Mouse (Mus musculus): ENCODE data around the gene Gpr55. TPM values are rescaled to one million over a fixed set of nuclear protein-coding genes. Genes with fewer than 3 reads are reported as not detected.
"Not testable (repeated sequence)": the region's sequence is repeated elsewhere in the genome, so short reads cannot be mapped to it uniquely, and the experiment has no call there.

Gene Gpr55
- not detected in 2 replicates for polyA plus RNA-seq (2016; fragmentation: Nextera tagmentation; extraction: Ambion mirVana)

DNA sequence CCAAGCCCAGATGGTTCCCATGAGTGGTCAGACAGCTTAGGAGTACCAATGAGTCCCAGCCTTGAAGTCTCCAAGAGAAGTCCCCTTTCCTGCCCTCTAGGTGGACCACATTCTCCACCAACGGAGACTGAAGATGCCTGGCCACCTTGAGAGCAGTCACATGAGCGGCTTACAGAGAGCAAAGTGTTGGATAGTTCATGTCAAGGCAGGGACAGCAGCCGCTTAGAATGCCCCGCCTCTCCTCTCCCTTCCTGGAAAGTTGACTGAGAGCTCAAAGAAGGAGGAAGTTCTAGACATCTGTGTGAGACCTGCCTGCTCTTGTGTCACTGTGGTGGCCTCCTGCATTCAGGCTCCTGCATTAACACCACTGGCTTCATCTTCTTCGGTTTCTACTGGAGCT is at the start of gene Gpr55:
Gene Gpr55, minus strand, starts transcription at position 135 of the 400 bp plus-strand sequence.
- no peaks in the 10 kb centered on the region for H3K36me3 ChIP-seq
- H3K27me3 ChIP-seq (ENCODE audit: low read depth, poor library complexity, severe bottlenecking) = no peaks in the 10 kb centered on the region
- WGBS = 87% methylated on average over 5 of the region's 5 CpGs
- no peak for DNase-seq (ENCODE audit: low spot score)
- H3K4me1 ChIP-seq = peaks cover 9% of the 10 kb centered on the region
- no peak within 1 kb of the TSS for H3K27ac ChIP-seq (replicated peaks)
- no peaks in the 10 kb centered on the region for H3K9me3 ChIP-seq (replicated peaks)
- H3K4me3 ChIP-seq = no peak within 1 kb of the TSS

DNA sequence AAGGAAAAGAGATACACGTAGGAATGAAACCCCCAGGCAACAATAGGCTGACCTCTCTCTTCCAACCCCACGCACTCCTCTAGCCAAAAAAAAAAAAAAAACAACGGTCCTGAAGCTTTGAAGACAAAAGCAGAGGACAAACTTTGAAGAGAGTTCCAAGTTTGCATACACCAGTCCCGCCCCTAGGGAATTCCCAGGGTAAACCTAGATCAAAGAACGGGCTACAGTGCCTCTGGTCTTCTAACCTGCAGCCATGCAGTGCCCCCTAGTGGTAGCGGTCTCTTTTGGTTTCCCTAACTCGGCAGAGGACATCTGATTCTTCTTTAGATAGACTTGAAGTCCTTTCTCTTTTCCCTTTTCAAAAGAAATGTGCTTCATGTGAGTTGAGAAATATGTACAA is 47.0 kb upstream of the Gpr55 start:
- 0 out of 2 replicates have a peak, but pooled peaks cover 3% of the 10 kb centered on the region for H3K4me1 ChIP-seq
- peak; percentile 83 for DNase-seq (ENCODE audit: low spot score)
- 2% methylated on average over 7 of the region's 7 CpGs for WGBS
- H3K9me3 ChIP-seq (replicated peaks) = peaks cover 9% of the 10 kb centered on the region
- H3K4me3 ChIP-seq = no peak overlapping the region
- H3K36me3 ChIP-seq = no peaks in the 10 kb centered on the region
- H3K27ac ChIP-seq (replicated peaks) = no peak overlapping the region
- H3K27me3 ChIP-seq (ENCODE audit: low read depth, poor library complexity, severe bottlenecking) = no peaks in the 10 kb centered on the region

DNA sequence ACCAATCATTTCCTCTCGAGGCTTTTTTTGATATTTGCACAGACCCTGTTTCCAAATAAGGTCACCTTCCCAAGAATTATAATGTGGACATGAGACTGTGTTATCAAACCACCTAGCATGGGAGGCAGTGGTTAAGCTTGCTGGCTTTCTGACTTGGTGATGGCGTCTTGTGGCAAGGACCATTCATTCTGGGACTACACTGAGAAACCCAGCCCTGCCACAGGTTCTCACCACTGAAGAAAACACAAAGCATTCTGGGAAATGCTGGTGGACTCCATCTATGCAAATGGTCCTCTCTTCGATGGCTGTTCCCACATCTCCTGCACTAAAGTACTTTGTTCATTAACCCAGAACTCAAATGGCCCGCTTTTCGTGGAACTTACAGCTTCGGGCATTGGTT is 45.2 kb upstream of the Gpr55 start:
- H3K27ac ChIP-seq (replicated peaks) = no peak overlapping the region
- no peaks in the 10 kb centered on the region for H3K27me3 ChIP-seq (ENCODE audit: low read depth, poor library complexity, severe bottlenecking)
- 86% methylated on average over 6 of the region's 6 CpGs for WGBS
- H3K36me3 ChIP-seq = no peaks in the 10 kb centered on the region
- H3K9me3 ChIP-seq (replicated peaks) = no peaks in the 10 kb centered on the region
- 0 out of 2 replicates have a peak, but pooled peaks cover 3% of the 10 kb centered on the region for H3K4me1 ChIP-seq
- H3K4me3 ChIP-seq = no peak overlapping the region
- DNase-seq (ENCODE audit: low spot score) = no peak

DNA sequence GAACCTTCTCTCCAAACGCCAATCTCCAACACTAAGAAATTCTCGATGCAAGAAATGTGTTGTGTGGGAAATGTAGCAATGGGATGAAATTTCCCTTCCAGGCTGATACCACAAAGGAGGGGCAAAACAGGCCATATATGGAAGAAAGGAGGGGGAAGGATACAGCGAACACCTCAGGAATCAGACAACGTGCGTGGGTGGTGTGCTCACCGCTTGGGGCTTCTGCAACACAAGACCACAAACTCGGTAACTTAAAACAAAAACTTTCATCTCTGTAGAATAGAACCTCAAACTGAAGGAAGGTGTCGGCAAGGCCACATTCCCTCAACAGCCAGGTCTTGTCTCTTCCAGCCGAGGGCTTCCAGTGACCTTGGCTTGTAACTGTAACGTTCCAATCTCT is 44.7 kb upstream of the Gpr55 start:
- Histone ChIP-seq H3K27me3 (ENCODE audit: low read depth, poor library complexity, severe bottlenecking) (no peaks in the 10 kb centered on the region), H3K36me3 (no peaks in the 10 kb centered on the region), H3K4me3 (no peak overlapping the region), H3K4me1 (0 out of 2 replicates have a peak, but pooled peaks cover 3% of the 10 kb centered on the region), H3K27ac (replicated peaks) (no peak overlapping the region), H3K9me3 (replicated peaks) (no peaks in the 10 kb centered on the region)
- DNase-seq (ENCODE audit: low spot score) = no peak
- WGBS = 94% methylated on average over 10 of the region's 10 CpGs

DNA sequence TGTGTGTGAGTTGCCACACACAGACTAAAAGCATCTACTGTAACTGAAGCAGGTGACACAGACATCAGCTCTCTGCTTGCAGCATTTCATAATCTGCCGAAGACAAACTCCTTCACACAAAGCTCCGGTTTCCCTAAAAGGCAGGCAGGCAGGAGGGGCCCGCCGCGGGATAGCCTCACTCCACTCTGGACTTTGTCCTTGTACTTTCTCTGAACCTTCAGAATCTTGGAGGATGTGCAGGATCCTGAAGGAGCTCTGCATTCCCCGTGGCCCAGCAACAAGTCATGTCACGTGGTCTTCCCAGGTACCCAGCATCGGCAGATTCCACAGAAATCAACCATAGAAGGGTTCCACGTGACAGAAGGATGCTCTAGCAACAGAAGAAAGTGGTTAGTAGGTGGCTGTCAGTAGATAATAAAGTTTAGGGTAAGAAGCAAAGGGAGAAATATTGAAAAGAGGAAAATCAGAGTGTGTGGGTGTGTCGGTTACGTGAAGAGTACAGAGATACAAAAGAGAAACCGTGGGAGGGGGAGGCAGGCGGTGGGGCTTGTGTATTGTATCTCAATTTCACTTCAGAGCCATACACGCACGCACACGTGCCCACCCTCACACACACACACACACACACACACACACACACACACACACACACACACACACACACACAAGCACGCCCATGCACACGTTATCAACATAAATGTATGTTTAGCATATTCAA is 39.2 kb upstream of the Gpr55 start:
- 84% methylated on average over 18 of the region's 18 CpGs for WGBS
- Histone ChIP-seq H3K9me3 (replicated peaks) (0 out of 2 replicates have a peak, but pooled peaks cover 3% of the 10 kb centered on the region), H3K36me3 (no peaks in the 10 kb centered on the region), H3K27me3 (ENCODE audit: low read depth, poor library complexity, severe bottlenecking) (no peaks in the 10 kb centered on the region), H3K4me1 (no peaks in the 10 kb centered on the region), H3K27ac (replicated peaks) (no peak overlapping the region), H3K4me3 (no peak overlapping the region)
- DNase-seq (ENCODE audit: low spot score) = no peak

DNA sequence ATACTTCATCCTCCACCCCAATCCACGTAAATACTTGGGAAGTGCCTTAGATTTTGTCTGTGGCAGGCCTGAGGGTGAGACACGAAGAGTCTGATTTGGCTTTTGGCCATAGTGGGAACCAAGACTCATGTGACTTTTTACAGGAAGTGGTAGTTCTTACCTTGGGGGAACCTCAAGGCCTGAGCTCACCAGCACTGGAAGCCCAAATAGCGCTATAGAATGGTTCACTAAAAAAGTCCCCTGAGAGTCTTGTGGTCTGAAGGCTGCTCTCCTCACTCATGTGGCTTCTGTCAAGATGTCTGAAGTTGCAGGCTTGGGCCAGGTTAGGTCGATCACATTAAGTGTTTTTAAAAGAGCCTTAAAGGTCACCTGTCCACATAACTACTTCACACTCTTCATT is 37.2 kb upstream of the Gpr55 start:
- Histone ChIP-seq H3K27ac (replicated peaks) (no peak overlapping the region), H3K36me3 (no peaks in the 10 kb centered on the region), H3K4me3 (no peak overlapping the region), H3K27me3 (ENCODE audit: low read depth, poor library complexity, severe bottlenecking) (no peaks in the 10 kb centered on the region), H3K9me3 (replicated peaks) (peaks cover 9% of the 10 kb centered on the region; the same call in 1 of the 2 replicates), H3K4me1 (no peaks in the 10 kb centered on the region)
- DNase-seq (ENCODE audit: low spot score) = no peak
- 89% methylated on average over 4 of the region's 4 CpGs for WGBS

DNA sequence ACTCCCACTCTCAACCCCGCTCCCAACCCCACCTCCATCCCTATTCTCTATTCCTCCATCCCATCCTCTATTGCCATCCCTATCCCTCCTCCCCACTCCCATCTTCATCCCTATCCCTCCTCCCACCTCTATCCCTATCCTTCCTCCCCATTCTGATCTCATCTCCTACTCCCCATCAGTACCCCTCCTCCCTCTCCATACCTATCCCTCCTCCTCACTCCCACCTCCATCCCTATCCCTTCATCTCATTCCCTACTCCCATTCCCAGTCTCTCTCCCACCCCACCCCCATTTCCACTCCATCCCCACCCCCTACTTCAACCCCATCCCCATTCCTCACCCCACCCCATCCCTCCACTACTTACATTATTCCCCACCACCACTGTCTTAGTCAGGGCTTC is 36.4 kb upstream of the Gpr55 start:
- DNase-seq (ENCODE audit: low spot score) = no peak
- 92% methylated on average over 1 of the region's 1 CpGs for WGBS

DNA sequence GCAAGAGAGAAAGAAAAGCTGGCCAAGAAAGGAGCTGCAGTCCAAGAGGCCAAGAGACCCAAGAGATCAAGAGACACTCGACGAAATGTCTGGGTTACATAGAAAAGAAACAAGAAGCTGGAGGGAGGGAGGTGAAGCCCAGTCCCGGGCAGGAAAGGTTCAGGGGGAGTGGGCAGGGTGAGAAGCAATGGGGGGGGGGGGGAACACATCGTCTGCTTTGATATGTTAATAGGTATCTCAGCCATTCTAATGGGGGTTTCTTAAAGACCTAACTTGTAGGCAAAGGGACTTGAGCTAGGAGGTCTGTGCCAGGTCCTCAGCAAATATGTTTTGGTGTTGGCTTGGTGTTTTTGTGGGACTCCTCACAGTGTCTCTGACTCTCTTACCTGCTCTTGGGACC is 32.7 kb upstream of the Gpr55 start:
- no peak for DNase-seq (ENCODE audit: low spot score)
- peaks cover 9% of the 10 kb centered on the region; the same call in 1 of the 2 replicates for H3K9me3 ChIP-seq (replicated peaks)
- H3K4me1 ChIP-seq = no peaks in the 10 kb centered on the region
- H3K27ac ChIP-seq (replicated peaks) = no peak overlapping the region
- 79% methylated on average over 4 of the region's 4 CpGs for WGBS
- no peak overlapping the region for H3K4me3 ChIP-seq
- H3K27me3 ChIP-seq (ENCODE audit: low read depth, poor library complexity, severe bottlenecking) = no peaks in the 10 kb centered on the region
- no peaks in the 10 kb centered on the region for H3K36me3 ChIP-seq

More for the DNA sequence above, 36.4 kb upstream of the Gpr55 start:
- no peaks in the 10 kb centered on the region for H3K36me3 ChIP-seq
- no peaks in the 10 kb centered on the region for H3K27me3 ChIP-seq (ENCODE audit: low read depth, poor library complexity, severe bottlenecking)
- no peak overlapping the region for H3K4me3 ChIP-seq
- no peaks in the 10 kb centered on the region for H3K4me1 ChIP-seq
- peaks cover 9% of the 10 kb centered on the region; the same call in 1 of the 2 replicates for H3K9me3 ChIP-seq (replicated peaks)
- H3K27ac ChIP-seq (replicated peaks) = no peak overlapping the region

DNA sequence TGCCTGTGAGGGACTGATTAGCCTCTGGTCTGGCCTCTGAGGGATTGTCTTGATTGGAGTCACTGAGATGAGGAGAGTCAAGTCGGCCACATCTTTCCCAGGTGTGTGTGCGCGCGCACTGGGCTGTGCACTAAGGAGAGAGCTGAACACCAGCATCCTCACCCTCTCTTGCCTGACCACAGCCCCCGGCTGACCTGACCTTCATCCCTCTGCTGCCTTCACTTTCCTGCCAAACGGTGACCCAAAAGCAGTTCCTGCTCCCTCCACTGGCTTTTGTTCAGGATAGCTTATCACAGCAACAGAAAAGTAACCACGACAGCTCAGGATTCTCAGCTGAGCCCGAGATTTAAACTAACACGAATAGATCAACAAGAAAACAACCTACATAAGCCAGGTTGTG is 31.4 kb upstream of the Gpr55 start:
- DNase-seq (ENCODE audit: low spot score) = no peak
- Histone ChIP-seq H3K36me3 (no peaks in the 10 kb centered on the region), H3K27ac (replicated peaks) (no peak overlapping the region), H3K4me1 (no peaks in the 10 kb centered on the region), H3K9me3 (replicated peaks) (peaks cover 9% of the 10 kb centered on the region; the same call in 1 of the 2 replicates), H3K4me3 (no peak overlapping the region), H3K27me3 (ENCODE audit: low read depth, poor library complexity, severe bottlenecking) (no peaks in the 10 kb centered on the region)
- WGBS = 81% methylated on average over 9 of the region's 9 CpGs

DNA sequence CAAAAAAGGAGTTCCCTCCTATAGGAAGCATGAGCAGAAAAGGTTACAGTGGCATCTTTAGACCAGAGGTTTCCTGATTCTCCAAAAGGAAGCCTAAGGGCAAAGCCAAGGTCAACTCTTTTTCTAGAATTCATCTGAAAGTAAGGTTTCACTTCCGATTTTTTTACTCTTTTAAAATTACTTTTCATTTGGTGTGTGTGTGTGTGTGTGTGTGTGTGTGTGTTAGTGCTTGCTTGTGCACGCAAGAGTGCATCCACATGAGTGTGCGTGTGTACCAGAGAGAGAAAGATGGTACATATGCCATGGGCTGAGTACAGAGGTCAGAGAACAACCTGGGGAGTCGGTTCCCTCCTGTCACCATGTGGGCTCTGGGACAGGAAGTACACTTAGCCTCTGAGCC is 28.1 kb upstream of the Gpr55 start:
- not testable (repeated sequence) for H3K27me3 ChIP-seq (ENCODE audit: low read depth, poor library complexity, severe bottlenecking); H3K9me3 ChIP-seq (replicated peaks); H3K27ac ChIP-seq (replicated peaks); H3K4me3 ChIP-seq; H3K36me3 ChIP-seq; DNase-seq (ENCODE audit: low spot score); H3K4me1 ChIP-seq
- WGBS = 84% methylated on average over 4 of the region's 4 CpGs

DNA sequence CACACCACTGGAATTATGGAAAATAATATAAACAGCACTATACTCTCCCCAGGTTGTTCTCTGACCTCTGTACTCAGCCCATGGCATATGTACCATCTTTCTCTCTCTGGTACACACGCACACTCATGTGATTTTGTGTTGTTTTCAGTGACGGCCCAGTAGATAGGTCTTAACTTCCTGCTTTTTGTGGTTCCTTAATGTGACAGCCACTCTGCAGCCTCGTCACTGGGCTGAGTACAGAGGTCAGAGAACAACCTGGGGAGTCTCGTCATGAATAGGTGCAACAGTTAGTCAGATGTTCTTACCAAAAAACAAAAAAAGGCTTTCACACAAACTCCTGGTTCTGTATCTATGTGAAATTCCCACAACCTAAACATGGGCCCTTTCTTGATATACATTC is 27.5 kb upstream of the Gpr55 start:
- Histone ChIP-seq H3K27ac (replicated peaks) (no peak overlapping the region), H3K4me1 (no peaks in the 10 kb centered on the region), H3K4me3 (no peak overlapping the region), H3K27me3 (ENCODE audit: low read depth, poor library complexity, severe bottlenecking) (no peaks in the 10 kb centered on the region), H3K36me3 (no peaks in the 10 kb centered on the region), H3K9me3 (replicated peaks) (no peaks in the 10 kb centered on the region)
- 83% methylated on average over 4 of the region's 4 CpGs for WGBS
- DNase-seq (ENCODE audit: low spot score) = no peak

DNA sequence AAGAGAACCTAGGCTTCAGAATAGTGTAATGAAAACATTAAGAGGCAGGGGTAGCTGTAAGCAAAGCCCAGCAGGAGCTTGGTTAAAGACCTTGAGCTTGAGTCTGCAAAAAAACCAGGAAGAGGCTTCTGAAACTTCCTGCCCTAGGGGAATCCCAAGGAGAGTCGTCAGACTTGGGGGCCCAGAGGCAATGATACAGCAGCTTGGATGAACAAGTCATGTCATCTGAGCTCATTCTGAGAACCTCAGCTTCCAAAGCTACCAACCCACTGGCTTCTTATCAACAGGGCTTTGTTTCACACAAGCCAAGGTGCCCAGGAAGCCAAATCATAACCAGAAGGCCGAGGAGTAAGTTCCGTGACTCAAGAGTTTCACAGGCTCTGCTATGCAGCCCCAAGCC is 25.0 kb upstream of the Gpr55 start:
- DNase-seq (ENCODE audit: low spot score) = no peak
- no peak overlapping the region for H3K4me3 ChIP-seq
- WGBS = 90% methylated on average over 3 of the region's 3 CpGs

DNA sequence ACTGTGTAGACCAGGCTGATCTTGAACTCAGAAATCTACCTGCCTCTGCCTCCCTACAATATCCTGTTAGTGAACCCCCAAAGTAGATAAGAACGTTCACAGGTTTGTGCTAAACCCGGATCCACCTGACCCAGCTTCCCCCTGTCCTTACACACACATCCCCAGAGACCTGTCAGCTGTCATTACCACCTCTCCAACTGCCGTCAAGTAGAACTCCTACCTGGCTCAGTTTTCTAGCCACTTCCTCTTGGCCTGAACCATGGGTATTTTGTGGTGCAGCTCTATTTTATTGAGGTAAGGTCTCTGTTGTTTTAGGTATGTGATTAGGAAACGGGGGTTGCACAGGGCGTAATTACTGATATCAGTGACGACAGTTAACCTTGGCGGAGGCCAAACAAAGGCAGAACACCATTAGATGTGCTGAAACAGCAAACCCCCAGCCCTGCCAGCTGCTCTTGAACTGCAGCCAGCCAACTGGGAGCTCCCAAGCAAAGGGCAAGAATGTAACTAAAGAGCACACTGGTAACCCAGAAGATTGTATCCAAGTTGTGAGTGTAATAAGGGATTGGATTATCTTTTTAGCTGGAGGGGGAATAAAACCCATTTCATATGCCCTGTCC is 21.0 kb upstream of the Gpr55 start:
- Histone ChIP-seq H3K27me3 (ENCODE audit: low read depth, poor library complexity, severe bottlenecking) (no peaks in the 10 kb centered on the region), H3K4me3 (no peak overlapping the region), H3K4me1 (no peaks in the 10 kb centered on the region), H3K9me3 (replicated peaks) (no peaks in the 10 kb centered on the region), H3K36me3 (no peaks in the 10 kb centered on the region), H3K27ac (replicated peaks) (no peak overlapping the region)
- no peak for DNase-seq (ENCODE audit: low spot score)
- 83% methylated on average over 7 of the region's 7 CpGs for WGBS

More for the DNA sequence above, 25.0 kb upstream of the Gpr55 start:
- Histone ChIP-seq H3K36me3 (no peaks in the 10 kb centered on the region), H3K4me1 (no peaks in the 10 kb centered on the region), H3K9me3 (replicated peaks) (no peaks in the 10 kb centered on the region), H3K27me3 (ENCODE audit: low read depth, poor library complexity, severe bottlenecking) (no peaks in the 10 kb centered on the region), H3K27ac (replicated peaks) (no peak overlapping the region)

Data from midbrain, embryonic 10.5 days (tissue).